Mouse (Mus musculus) gastrocnemius, adult 8-10 months (tissue): Measurements from ENCODE around the gene Hoxa1. TPM values are rescaled to one million over a fixed set of nuclear protein-coding genes. Genes with fewer than 3 reads are reported as not detected.

Experiments
- DNase-seq, 2 experiments: peaks; one replicate each; pipeline ENCODE4 v3.0.0; 2022; ENCODE audit warnings: low spot score in 2 of 2
- total RNA-seq, 4 experiments: library from RNA; stranded (reverse); gene quantifications; 2 replicates each; pipeline ENCODE4 v1.2.4; 2022

Hoxa1 gene
- total RNA-seq, 4 experiments from 2014 or later, result 0.16 to 0.17 TPM; not detected in 2

GRCm38 (mm10) chr6:52190410-52190809, 32.3 kb upstream of the Hoxa1 start:
- no peak for DNase-seq

GRCm38 (mm10) chr6:52189909-52190308, 31.8 kb upstream of the Hoxa1 start:
- DNase-seq, result no peak

GRCm38 (mm10) chr6:52189172-52189591, 31.1 kb upstream of the Hoxa1 start:
- DNase-seq, result peak; percentile 30 to 56

GRCm38 (mm10) chr6:52186500-52186899, 28.4 kb upstream of the Hoxa1 start:
- DNase-seq, result no peak

GRCm38 (mm10) chr6:52185834-52186233, 27.7 kb upstream of the Hoxa1 start:
- DNase-seq, result no peak

GRCm38 (mm10) chr6:52185222-52185621, 27.1 kb upstream of the Hoxa1 start:
- no peak for DNase-seq

- DNase-seq, result no peak
These were observed 26.6 kb upstream of the Hoxa1 start for GRCm38 (mm10) chr6:52184668-52185067.

GRCm38 (mm10) chr6:52183311-52184080, 25.4 kb upstream of the Hoxa1 start:
- no peak for DNase-seq

- no peak for DNase-seq
These were observed 24.7 kb upstream of the Hoxa1 start for GRCm38 (mm10) chr6:52182793-52183192.

GRCm38 (mm10) chr6:52182030-52182429, 23.9 kb upstream of the Hoxa1 start:
- no peak for DNase-seq

GRCm38 (mm10) chr6:52180726-52181125, 22.6 kb upstream of the Hoxa1 start:
- DNase-seq, result no peak

GRCm38 (mm10) chr6:52180213-52180710, 22.1 kb upstream of the Hoxa1 start:
- no peak for DNase-seq

GRCm38 (mm10) chr6:52179690-52180089, 21.6 kb upstream of the Hoxa1 start:
- DNase-seq, result no peak

- DNase-seq, result no peak
These were observed 21.0 kb upstream of the Hoxa1 start for GRCm38 (mm10) chr6:52178918-52179665.

GRCm38 (mm10) chr6:52177806-52178205, 19.7 kb upstream of the Hoxa1 start:
- no peak for DNase-seq

GRCm38 (mm10) chr6:52177061-52177735, 19.1 kb upstream of the Hoxa1 start, which contains the start of gene 5730596B20Rik:
TSS of gene 5730596B20Rik (plus strand) at chr6:52177498.
- no peak for DNase-seq

- no peak for DNase-seq
These were observed 18.3 kb upstream of the Hoxa1 start for GRCm38 (mm10) chr6:52176391-52176790.

GRCm38 (mm10) chr6:52175864-52176263, 17.7 kb upstream of the Hoxa1 start:
- DNase-seq, result no peak

GRCm38 (mm10) chr6:52174968-52175751, 17.0 kb upstream of the Hoxa1 start:
- no peak for DNase-seq

- DNase-seq, result no peak
These were observed 15.5 kb upstream of the Hoxa1 start for GRCm38 (mm10) chr6:52173648-52174047.

- peak; percentile 65 to 72 for DNase-seq
These were observed 14.4 kb upstream of the Hoxa1 start for GRCm38 (mm10) chr6:52172501-52172900.
